Mouse (Mus musculus) lung, adult 18-20 months (tissue): ENCODE results near the gene Bcl7c.

ENCODE experiments used
- DNase-seq, 2 experiments: peaks; one replicate each; pipeline ENCODE4 v3.0.0; 2022; ENCODE audit warnings: mixed read lengths in 2 of 2

Bcl7c gene

DNA sequence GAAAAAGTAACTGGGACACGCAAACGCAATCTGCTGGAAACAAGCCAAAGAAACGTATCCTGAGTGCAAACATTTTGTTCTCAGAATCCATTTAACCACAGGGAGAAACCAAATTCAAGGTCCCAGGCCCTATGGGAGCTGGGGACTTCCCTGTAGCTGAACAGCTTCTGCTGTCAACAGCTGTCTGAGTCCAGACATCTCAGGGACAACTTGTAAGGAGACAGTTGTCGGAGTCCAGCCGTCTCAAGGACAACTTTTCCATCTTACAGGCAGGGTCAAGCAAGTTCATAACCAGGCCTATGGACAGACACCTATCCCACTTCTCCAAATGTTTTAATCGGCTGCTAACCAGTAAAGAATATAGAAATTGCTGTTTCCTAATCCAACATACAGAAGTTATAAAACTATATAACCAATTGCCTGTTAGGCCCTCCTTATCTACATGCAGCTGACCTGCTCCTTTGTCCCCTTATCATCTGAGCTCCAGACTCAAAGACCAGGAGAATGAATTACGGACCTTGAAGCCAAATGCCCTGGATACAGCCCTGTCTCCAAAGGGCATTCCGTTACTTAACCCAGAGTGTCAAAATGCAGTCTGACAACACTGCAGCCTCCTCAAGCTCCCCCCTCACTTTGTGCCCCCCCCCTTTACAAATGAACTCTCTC is 26.7 kb downstream of the Bcl7c start:
- DNase-seq = no peak

- DNase-seq = no peak
Measured at GRCm38 (mm10) chr7:127680541-127680940, 28.2 kb downstream of the Bcl7c start.

- no peak for DNase-seq
Measured at GRCm38 (mm10) chr7:127678811-127679210, 29.9 kb downstream of the Bcl7c start.

DNA sequence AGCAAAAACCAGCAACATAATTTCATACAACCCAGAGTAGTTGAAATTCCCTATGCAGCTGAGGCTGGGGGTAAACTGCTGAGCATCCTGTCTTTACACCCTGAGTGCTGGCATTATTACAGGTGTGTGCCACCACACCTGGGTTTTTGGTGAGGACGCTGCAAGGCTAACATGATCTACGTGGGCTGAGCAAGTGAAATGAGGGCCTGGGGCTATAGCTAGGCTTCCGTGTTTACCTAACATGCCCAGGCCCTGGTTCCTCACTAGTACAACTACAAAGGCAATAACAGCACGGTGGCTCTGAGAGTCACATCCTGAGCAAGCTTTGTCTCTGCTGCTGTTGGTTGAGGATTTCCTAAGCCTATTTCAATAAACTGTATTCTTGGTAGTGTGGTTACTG is 31.1 kb downstream of the Bcl7c start:
- DNase-seq = no peak

DNA sequence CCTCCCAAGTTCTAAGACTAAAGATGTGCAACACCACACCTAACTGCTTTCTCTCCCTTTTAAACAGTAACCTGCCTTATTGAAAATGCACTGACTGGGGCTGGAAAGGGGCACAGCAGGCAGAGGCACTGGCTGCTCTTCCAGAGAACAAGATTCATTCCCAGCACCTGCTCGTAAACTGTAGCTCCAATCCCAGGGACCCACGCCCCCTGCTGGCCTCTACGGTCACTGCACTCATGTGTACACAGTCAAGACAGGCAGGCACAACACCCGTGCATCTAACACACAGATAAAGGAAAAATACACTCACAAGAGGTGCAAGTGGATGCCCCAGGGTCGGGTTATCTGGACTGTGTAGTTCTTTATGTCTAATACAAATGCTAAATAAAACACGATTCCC is 31.7 kb downstream of the Bcl7c start:
- DNase-seq = peak; percentile 26 to 40

- DNase-seq = no peak
Measured at GRCm38 (mm10) chr7:127675391-127675811, 33.3 kb downstream of the Bcl7c start.

DNA sequence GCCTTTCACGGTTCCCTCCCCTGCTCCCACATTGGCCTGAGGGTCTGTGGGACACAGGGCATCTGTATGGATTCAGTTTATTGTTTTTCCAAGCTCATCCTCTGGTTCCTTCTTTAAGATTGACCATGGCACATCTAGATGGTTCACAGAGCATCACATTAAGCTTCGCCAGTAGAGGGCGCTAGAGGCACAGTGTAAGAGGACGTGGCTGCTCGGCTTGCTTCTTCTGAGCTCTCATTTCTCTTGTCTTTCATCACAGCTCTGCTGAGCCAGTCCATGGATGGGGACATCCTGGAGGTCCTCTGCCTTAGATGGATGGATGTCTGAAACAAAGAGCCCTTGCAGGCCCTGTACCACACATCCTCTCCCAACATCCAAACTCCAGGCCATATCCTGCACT is 33.8 kb downstream of the Bcl7c start:
- DNase-seq = peak; percentile 76 to 82

DNA sequence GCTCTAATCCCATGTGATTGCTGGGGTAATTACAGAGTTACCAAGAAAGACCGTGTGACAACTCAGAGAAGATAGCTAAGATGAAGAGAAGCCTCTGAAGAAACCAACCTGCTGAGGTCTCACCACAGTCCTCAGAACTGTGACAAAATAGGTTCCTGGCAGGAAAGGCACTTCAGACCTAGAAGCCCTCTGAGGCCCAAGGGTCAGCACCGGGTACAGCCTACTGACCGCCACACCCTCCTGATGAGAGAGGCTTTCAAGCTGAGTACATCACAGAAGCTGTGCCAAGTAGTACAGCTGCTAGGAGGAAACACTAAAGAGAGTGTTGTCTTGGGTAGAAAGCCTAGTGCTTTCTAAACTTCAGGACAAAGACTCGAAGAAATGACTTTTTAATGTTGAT is 36.0 kb downstream of the Bcl7c start:
- DNase-seq = peak in 1 of 2 experiments; percentile 11

DNA sequence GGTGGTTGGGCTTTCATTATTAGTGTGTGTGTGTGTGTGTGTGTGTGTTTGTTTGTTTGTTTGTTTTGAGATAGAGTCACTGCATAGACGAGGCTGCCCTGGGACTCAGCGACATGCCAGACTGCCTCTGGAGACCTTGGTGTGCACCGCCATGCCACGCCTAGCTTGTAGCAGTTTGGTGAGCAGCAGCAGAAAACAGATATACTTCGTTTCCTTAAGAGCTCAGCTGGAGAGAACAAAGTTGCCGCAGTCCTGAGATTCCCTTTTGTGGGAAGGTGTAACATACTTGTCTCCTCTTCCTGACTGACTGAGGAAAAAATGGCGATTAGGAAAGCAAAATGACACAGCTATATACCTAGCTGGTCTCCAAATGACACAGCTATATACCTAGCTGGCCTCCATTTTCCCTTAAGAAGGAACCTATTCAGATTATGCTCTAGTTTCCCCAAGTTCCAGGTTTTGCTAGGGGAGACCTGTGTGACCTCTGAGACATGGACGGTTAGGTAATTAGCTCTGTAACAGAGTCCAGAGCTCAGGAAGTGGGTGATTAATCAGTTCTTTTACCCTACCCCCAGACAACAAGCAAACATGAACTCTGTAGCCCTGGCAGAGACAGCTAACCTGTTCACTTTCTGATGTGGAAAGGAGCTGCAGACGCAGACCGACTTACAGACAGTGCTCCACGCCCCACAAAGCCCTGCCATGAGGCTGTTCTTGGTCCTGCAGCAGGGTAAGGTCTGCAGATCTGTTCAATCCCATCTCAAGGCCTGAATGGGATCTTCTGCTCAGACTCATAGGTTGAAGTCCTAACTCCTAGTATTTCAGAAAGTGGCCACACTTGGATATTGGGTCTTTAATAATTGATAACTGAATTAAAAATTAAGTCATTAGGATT is 36.6 kb downstream of the Bcl7c start:
- no peak for DNase-seq

GRCm38 (mm10) chr7:127667171-127667570 is 41.6 kb downstream of the Bcl7c start:
- DNase-seq = no peak

- DNase-seq = no peak
Measured at GRCm38 (mm10) chr7:127666679-127667078, 42.1 kb downstream of the Bcl7c start.

DNA sequence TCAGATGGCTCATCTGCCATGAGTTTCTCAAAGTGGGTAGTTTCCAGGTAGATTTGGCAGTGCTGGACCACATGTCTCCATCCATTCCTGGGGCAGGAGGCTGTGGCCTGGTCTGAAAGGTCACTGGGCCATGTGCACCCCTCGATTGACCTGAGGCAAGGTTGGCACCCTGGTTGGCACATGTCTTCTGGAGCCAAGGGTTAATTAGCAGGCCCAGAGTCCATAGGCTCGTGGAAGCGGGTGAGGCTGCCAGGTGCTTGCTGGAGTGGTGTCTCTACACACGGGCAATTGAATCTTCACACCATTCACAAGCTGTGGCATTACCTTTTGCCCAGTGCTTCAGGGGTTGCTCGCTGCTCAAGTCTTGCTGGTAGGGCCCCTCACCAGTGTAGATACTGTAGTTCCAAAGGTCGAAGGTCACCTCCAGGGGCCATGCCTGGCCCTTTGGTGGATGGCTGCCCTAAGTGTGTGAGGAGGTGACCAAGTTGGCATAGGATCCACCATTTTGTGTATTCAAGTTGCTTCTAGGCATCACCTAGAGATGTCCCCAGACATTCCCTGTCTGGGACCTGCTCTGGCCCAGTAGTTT is 42.6 kb downstream of the Bcl7c start:
- DNase-seq = no peak

DNA sequence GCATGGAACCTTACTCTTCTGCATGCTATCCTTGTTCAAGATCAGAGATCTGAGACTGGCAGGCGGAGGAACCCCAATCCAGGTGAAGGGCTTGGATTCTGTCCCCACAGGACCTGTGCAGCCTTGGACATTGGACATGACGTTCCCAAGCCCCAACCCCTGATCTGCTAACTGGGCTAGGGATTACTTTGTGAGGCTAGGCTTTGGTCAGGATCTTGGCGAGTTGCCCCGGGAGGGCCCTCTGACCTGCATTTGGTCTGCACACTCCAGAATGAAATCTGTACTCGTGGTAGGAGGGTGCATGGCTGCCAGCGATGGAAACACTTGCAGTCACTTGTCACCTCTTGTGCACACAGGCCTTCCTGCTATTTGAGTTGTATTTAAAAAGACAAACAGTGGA is 45.8 kb downstream of the Bcl7c start:
- no peak for DNase-seq

DNA sequence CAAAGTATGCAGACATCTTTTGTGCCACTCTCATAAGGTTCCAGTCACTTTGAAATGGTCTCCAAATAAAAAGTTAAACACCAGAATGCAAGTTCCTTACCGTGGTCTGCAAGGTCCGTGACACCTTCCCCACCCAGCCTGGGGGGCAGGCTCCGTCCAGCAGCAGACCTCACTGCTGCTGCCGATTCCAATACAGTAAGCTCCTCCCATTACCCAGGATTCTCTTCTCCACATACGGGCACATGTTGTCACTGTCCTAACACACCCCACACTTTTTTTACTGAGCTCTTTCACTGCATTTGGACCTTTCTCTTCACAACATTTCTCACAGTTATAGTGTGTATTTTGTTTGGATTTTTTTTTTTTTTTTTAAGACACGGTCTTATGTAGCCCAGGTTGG is 46.9 kb downstream of the Bcl7c start:
- no peak for DNase-seq

DNA sequence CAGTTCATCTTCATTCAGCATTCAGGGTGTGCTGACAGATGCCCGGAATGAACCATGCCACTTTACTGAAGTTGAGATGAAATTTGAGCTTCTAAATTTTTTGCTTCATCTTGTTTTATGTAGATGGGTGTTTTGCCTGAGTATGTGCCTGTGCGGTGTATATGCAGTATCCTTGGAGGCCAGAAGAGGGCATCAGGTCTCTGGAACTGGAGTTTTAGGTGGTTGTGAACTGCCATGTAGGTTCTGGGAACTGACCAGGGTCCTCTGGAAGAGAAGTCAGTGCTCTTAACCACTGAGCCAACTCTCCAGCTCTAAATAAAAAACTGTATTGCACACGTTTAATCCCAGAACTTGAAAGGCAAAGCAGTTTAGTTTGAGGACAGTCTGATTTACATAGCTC is 47.9 kb downstream of the Bcl7c start:
- DNase-seq = no peak

DNA sequence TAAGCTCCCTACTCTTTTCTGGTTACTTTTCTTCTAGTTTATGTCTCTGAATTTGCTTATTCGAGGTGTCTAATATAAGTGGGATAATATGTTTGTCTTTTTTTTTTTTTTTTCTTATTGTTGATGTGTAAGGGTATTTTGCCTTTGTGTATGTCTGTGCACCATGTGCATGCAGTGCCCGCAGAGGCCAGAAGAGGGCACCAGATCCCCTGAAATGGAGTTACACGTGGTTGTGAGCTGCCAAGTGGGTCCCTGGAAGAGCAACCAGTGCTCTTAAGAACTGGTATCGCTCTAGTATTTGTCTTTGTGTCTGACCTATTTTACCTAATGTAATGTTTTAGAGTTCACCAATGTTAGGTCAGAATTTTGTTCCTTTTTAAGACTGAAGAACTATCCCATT is 51.8 kb downstream of the Bcl7c start:
- DNase-seq = peak; percentile 24 to 50

DNA sequence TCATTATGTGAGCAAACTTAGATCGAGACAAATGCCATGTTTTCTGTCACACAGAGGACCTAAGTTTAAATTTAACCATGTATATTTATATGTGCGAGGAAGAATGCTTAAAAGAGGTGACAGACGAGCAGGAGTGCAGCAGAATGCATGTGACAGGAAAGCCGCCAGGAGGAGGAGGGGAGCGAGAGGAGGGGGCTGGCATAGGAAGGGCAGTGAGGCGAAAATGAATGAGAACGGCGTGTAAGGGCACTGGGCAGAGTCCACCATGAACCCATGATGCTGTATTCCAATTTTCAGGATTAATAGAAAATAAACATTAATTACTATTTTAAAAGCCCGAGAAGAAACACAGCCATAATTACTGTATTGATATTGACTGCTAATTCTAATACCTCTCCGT is 54.4 kb downstream of the Bcl7c start:
- no peak for DNase-seq

GRCm38 (mm10) chr7:127652050-127652449 is 56.7 kb downstream of the Bcl7c start:
- peak in 1 of 2 experiments; percentile 5 for DNase-seq

- DNase-seq = no peak
Measured at GRCm38 (mm10) chr7:127651624-127652023, 57.1 kb downstream of the Bcl7c start.

- DNase-seq = no peak
Measured at GRCm38 (mm10) chr7:127649206-127649605, 59.5 kb downstream of the Bcl7c start.

DNA sequence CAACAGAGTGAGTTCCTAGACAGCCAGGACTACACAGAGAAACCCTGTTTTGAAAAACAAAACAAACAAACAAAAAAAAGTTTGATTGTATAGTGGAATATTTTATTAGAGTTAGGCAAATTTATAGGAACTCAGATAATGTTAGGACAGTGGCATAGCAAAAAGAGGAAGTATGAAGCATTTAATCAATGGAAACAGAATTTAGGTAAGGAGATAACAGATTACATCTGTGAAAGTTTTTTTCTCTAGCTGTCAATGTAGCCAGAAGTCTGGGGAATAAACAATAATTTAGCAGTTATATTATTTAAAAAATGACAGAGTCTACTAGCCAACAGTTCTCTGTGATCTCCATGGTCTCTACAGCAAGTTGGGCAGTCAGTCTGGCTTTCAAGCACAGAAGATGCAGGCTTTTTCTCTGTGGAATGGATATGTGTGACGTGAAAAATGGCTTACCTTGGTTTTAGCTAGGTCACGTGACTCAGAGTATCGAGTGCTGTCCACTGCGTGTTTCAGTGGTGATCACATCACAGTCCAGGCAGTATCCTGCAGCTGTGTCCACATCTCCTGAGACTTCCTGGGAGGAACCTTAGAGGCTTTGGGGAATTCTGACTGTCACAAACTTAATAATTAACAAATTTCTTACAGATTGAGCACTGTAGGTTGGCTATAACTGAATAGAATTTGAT is 60.1 kb downstream of the Bcl7c start:
- no peak for DNase-seq

DNA sequence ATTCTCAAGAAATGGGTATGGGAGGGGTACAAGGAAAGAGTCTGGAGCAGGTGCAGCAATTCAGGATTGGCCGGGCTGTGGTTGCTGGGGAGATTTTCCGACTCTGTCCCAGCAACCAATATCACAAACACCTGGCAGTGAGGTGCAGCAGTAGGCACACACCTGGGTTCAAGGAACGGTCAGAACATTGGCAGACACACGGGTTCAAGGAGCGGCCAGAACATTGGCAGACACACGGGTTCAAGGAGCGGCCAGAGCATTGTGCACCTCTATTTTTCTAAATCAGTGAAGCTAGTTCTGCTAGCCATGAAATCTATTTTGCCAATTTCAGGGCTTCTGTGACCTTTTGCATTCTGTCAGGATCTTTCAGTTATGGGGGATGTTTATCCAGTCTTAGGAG is 61.2 kb downstream of the Bcl7c start:
- DNase-seq = peak in 1 of 2 experiments; percentile 36

DNA sequence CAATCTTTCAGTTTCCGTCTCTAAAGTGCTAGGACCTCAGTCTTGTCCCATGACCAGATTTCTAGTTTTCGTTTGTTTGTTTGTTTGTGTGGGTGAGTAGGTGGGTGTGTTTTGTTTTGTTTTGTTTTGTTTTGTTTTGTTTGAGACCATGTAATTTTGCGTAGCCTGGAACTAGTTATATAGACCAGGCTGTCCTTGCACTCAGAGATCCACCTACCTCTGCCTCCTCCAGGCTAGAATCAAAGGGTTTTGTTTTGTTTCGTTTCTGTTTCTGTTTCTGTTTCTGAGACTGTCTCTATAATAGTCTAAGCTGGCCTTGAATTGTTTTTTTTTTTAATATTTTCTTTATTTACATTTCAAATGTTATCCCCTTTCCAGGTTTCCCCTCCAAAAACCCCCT is 62.4 kb downstream of the Bcl7c start:
- DNase-seq = no peak
